Mouse (Mus musculus): ENCODE measurements around the gene St6galnac3. TPM values are rescaled to one million over a fixed set of nuclear protein-coding genes. Genes with fewer than 3 reads are reported as not detected.
A peak's percentile ranks its signal among the peaks of the same experiment; 100 is the strongest.

The St6galnac3 gene
- total and polyA plus RNA-seq, 3 experiments, result 0.08 to 1.1 (median 0.38) TPM

DNA sequence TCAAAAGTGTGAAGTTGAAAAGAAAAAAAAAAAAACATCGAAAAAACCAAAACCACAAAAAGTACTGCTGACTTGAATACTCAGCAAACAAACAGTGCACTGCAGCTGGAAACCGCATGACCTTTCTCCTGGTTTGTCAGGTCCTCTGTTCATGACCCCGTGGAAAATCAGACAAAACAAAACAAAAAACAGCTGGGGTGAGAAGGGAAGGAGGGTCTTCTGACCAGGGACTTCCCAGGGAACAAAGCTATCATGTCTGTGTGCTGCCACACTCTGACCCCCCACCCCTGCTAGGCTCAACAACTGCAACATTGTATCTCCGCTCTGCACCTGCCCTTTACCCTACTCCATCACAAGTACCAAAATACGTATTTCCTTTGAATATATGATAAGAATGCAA is 39.8 kb upstream of the St6galnac3 start:
- H3K36me3 ChIP-seq (replicated peaks in 1 of 2; ENCODE audit: control insufficient read depth in 1 of 2, insufficient read depth in 1 of 2, low read length in 1 of 2), result no peaks in the 10 kb centered on the region
- no peaks in the 10 kb centered on the region for H3K79me2 ChIP-seq (replicated peaks; ENCODE audit: control insufficient read depth, extremely low read depth, insufficient read depth, poor library complexity, severe bottlenecking)
- no peak overlapping the region for H3K4me3 ChIP-seq (replicated peaks in 1 of 3; ENCODE audit: low read depth in 2 of 3, low read length in 2 of 3, poor library complexity in 1 of 3)
- no peak overlapping the region for H3K9ac ChIP-seq (ENCODE audit: insufficient read depth, low read depth)
- H3K27ac ChIP-seq (ENCODE audit: insufficient read depth, low read depth), result no peak overlapping the region
- H3K9me3 ChIP-seq (replicated peaks; ENCODE audit: low read length), result peaks cover 9% of the 10 kb centered on the region
- TF ChIP-seq CHD1 (IDR thresholded peaks at IDR 0.05; ENCODE audit: low read depth, low read length) (no peak), BHLHE40 (IDR thresholded peaks at IDR 0.05; ENCODE audit: low read depth, low read length) (no peak), RCOR1 (conservative IDR thresholded peaks at IDR 0.05; ENCODE audit: low read depth, low read length) (no peak), E2F4 (IDR thresholded peaks at IDR 0.05; ENCODE audit: insufficient replicate concordance, low read depth, low read length) (no peak), MEF2A (IDR thresholded peaks at IDR 0.05; ENCODE audit: borderline replicate concordance, low read depth, low read length) (0 out of 2 replicates have a peak, but pooled peaks have one; percentile 33), ZNF384 (IDR thresholded peaks at IDR 0.05; ENCODE audit: low read depth, low read length) (peak; percentile 85), CTCF (conservative IDR thresholded peaks at IDR 0.05 in 1 of 2, IDR thresholded peaks at IDR 0.05 in 1 of 2; ENCODE audit: low read depth in 2 of 2, low read length in 2 of 2) (no peak), ZMIZ1 (IDR thresholded peaks at IDR 0.05; ENCODE audit: low read depth, low read length) (no peak), ZKSCAN1 (IDR thresholded peaks at IDR 0.05; ENCODE audit: borderline replicate concordance, low read depth, low read length) (peak; percentile 71; the same call in 1 of the 2 replicates), ETS1 (conservative IDR thresholded peaks at IDR 0.05; ENCODE audit: low read depth, low read length) (0 out of 2 replicates have a peak, but pooled peaks have one; percentile 20)
- DNase-seq (ENCODE audit: extremely low read depth), result no peak
- no peak overlapping the region for H3K4me2 ChIP-seq (ENCODE audit: insufficient read depth, low read depth, poor library complexity, severe bottlenecking)
- peaks cover 3 to 20% of the 10 kb centered on the region in 2 experiments; a peak in 3 of 4 replicates for H3K4me1 ChIP-seq (ENCODE audit: control insufficient read depth in 1 of 2, insufficient read depth in 2 of 2)
- in situ Hi-C loops (cut with MboI; ENCODE audit: low pct_ligation_motif_present, low pct_unique_long_range_greater_than_20kb, low sequenced_read_pairs) (no loop called here), dilution Hi-C loops (cut with MboI; ENCODE audit: extremely low pct_ligation_motif_present, extremely low pct_unique_long_range_greater_than_20kb, low sequenced_read_pairs) (no loop called here)
- no peaks in the 10 kb centered on the region for H3K27me3 ChIP-seq (replicated peaks)

DNA sequence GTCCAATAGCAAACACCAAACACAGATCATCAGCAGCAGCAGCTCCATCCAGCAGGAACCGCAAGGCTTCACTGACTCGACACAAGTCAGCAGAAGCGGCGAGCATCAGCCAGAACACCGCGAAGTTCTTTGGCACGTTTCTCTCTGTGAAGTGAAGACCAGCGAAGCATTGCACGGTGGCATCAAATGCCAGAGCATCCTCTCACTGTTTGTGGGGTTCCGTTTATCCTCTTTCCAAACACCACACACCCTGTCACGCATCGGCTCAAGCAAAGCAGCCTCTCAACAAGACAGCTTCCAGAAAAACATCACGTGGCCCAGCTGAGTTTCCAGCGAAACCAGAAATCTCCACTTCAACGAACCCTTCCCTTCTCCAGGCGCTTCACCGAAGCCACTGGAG is 36.2 kb upstream of the St6galnac3 start:
- Histone ChIP-seq H3K4me2 (ENCODE audit: insufficient read depth, low read depth, poor library complexity, severe bottlenecking) (no peak overlapping the region), H3K79me2 (replicated peaks; ENCODE audit: control insufficient read depth, extremely low read depth, insufficient read depth, poor library complexity, severe bottlenecking) (no peaks in the 10 kb centered on the region), H3K36me3 (replicated peaks in 1 of 2; ENCODE audit: control insufficient read depth in 1 of 2, insufficient read depth in 1 of 2, low read length in 1 of 2) (no peaks in the 10 kb centered on the region), H3K9me3 (replicated peaks; ENCODE audit: low read length) (peaks cover 2% of the 10 kb centered on the region), H3K9ac (ENCODE audit: insufficient read depth, low read depth) (no peak overlapping the region), H3K27me3 (replicated peaks) (no peaks in the 10 kb centered on the region), H3K4me3 (replicated peaks in 1 of 3; ENCODE audit: low read depth in 2 of 3, low read length in 2 of 3, poor library complexity in 1 of 3) (no peak overlapping the region), H3K27ac (ENCODE audit: insufficient read depth, low read depth) (no peak overlapping the region), H3K4me1 (ENCODE audit: control insufficient read depth in 1 of 2, insufficient read depth in 2 of 2) (peaks cover 3 to 20% of the 10 kb centered on the region in 2 experiments; a peak in 3 of 4 replicates)
- in situ Hi-C loops (cut with MboI; ENCODE audit: low pct_ligation_motif_present, low pct_unique_long_range_greater_than_20kb, low sequenced_read_pairs) (no loop called here), dilution Hi-C loops (cut with MboI; ENCODE audit: extremely low pct_ligation_motif_present, extremely low pct_unique_long_range_greater_than_20kb, low sequenced_read_pairs) (no loop called here)
- no peak for DNase-seq (ENCODE audit: extremely low read depth)
- TF ChIP-seq MAFK (IDR thresholded peaks at IDR 0.05; ENCODE audit: insufficient replicate concordance, low read length) (no peak), BHLHE40 (IDR thresholded peaks at IDR 0.05; ENCODE audit: low read depth, low read length) (no peak), ZKSCAN1 (IDR thresholded peaks at IDR 0.05; ENCODE audit: borderline replicate concordance, low read depth, low read length) (no peak), SMC3 (IDR thresholded peaks at IDR 0.05; ENCODE audit: low read depth, low read length) (no peak), ELF1 (IDR thresholded peaks at IDR 0.05; ENCODE audit: low read depth, low read length) (no peak), GABPA (IDR thresholded peaks at IDR 0.05; ENCODE audit: insufficient replicate concordance, low read depth, low read length) (no peak), MYC (IDR thresholded peaks at IDR 0.05; ENCODE audit: low read depth, low read length) (no peak)

All from CH12.LX (cell line).